Mouse (Mus musculus): Measurements from ENCODE around the gene Phactr4. TPM values are rescaled to one million over a fixed set of nuclear protein-coding genes. Genes with fewer than 3 reads are reported as not detected.

Gene Phactr4
- polyA plus RNA-seq, 1 experiment from 2014 or later = 31.8 TPM

GRCm38 (mm10) chr4:132404588-132404987, 17.7 kb downstream of the Phactr4 start:
- Histone ChIP-seq H3K4me1 (ENCODE audit: control insufficient read depth, insufficient read depth, low read length) (no peaks in the 10 kb centered on the region), H3K4me3 (ENCODE audit: low read length) (no peak overlapping the region), H3K9ac (ENCODE audit: low read depth, low read length) (no peak overlapping the region), H3K4me2 (replicated peaks; ENCODE audit: low read depth, low read length) (no peak overlapping the region), H3K27me3 (ENCODE audit: control insufficient read depth, insufficient read depth, low read length) (no peaks in the 10 kb centered on the region), H3K27ac (ENCODE audit: low read depth, low read length) (no peak overlapping the region), H3K36me3 (ENCODE audit: control insufficient read depth, insufficient read depth, low read length) (no peaks in the 10 kb centered on the region), H3K9me3 (ENCODE audit: control insufficient read depth, low read length) (no peaks in the 10 kb centered on the region)
- 75% methylated on average over 5 of the region's 5 CpGs for WGBS
- no peak for ATAC-seq (ENCODE audit: low FRiP score, low TSS enrichment)

GRCm38 (mm10) chr4:132403063-132403660, 19.1 kb downstream of the Phactr4 start:
- Histone ChIP-seq H3K27ac (ENCODE audit: low read depth, low read length) (no peak overlapping the region), H3K4me2 (replicated peaks; ENCODE audit: low read depth, low read length) (no peak overlapping the region), H3K4me1 (ENCODE audit: control insufficient read depth, insufficient read depth, low read length) (peaks cover 8% of the 10 kb centered on the region), H3K4me3 (ENCODE audit: low read length) (no peak overlapping the region), H3K9me3 (ENCODE audit: control insufficient read depth, low read length) (no peaks in the 10 kb centered on the region), H3K27me3 (ENCODE audit: control insufficient read depth, insufficient read depth, low read length) (no peaks in the 10 kb centered on the region), H3K36me3 (ENCODE audit: control insufficient read depth, insufficient read depth, low read length) (no peaks in the 10 kb centered on the region), H3K9ac (ENCODE audit: low read depth, low read length) (no peak overlapping the region)
- WGBS = 67% methylated on average over 5 of the region's 5 CpGs
- no peak for ATAC-seq (ENCODE audit: low FRiP score, low TSS enrichment)

- no peak overlapping the region for H3K4me2 ChIP-seq (replicated peaks; ENCODE audit: low read depth, low read length)
- WGBS = 92% methylated on average over 9 of the region's 9 CpGs
- H3K4me3 ChIP-seq (ENCODE audit: low read length) = no peak overlapping the region
- ATAC-seq (ENCODE audit: low FRiP score, low TSS enrichment) = no peak
- H3K27me3 ChIP-seq (ENCODE audit: control insufficient read depth, insufficient read depth, low read length) = no peaks in the 10 kb centered on the region
- H3K36me3 ChIP-seq (ENCODE audit: control insufficient read depth, insufficient read depth, low read length) = no peaks in the 10 kb centered on the region
- H3K9ac ChIP-seq (ENCODE audit: low read depth, low read length) = no peak overlapping the region
- H3K9me3 ChIP-seq (ENCODE audit: control insufficient read depth, low read length) = no peaks in the 10 kb centered on the region
- no peak overlapping the region for H3K27ac ChIP-seq (ENCODE audit: low read depth, low read length)
- peaks cover 12% of the 10 kb centered on the region for H3K4me1 ChIP-seq (ENCODE audit: control insufficient read depth, insufficient read depth, low read length)
Observed at GRCm38 (mm10) chr4:132401016-132401415, 21.3 kb downstream of the Phactr4 start.

- Histone ChIP-seq H3K9ac (ENCODE audit: low read depth, low read length) (no peak overlapping the region), H3K4me2 (replicated peaks; ENCODE audit: low read depth, low read length) (no peak overlapping the region), H3K27ac (ENCODE audit: low read depth, low read length) (no peak overlapping the region), H3K27me3 (ENCODE audit: control insufficient read depth, insufficient read depth, low read length) (no peaks in the 10 kb centered on the region), H3K9me3 (ENCODE audit: control insufficient read depth, low read length) (no peaks in the 10 kb centered on the region), H3K36me3 (ENCODE audit: control insufficient read depth, insufficient read depth, low read length) (no peaks in the 10 kb centered on the region), H3K4me1 (ENCODE audit: control insufficient read depth, insufficient read depth, low read length) (peaks cover 12% of the 10 kb centered on the region), H3K4me3 (ENCODE audit: low read length) (no peak overlapping the region)
- 74% methylated on average over 5 of the region's 5 CpGs for WGBS
- ATAC-seq (ENCODE audit: low FRiP score, low TSS enrichment) = no peak
Observed at GRCm38 (mm10) chr4:132398863-132399262, 23.4 kb downstream of the Phactr4 start.

GRCm38 (mm10) chr4:132398045-132398774, 24.1 kb downstream of the Phactr4 start:
- Histone ChIP-seq H3K9ac (ENCODE audit: low read depth, low read length) (no peak overlapping the region), H3K27ac (ENCODE audit: low read depth, low read length) (no peak overlapping the region), H3K4me3 (ENCODE audit: low read length) (peak overlapping the region; percentile 14; the same call in 1 of the 2 replicates), H3K4me2 (replicated peaks; ENCODE audit: low read depth, low read length) (peak overlapping the region; percentile 33), H3K27me3 (ENCODE audit: control insufficient read depth, insufficient read depth, low read length) (no peaks in the 10 kb centered on the region), H3K4me1 (ENCODE audit: control insufficient read depth, insufficient read depth, low read length) (peaks cover 12% of the 10 kb centered on the region), H3K9me3 (ENCODE audit: control insufficient read depth, low read length) (no peaks in the 10 kb centered on the region), H3K36me3 (ENCODE audit: control insufficient read depth, insufficient read depth, low read length) (no peaks in the 10 kb centered on the region)
- 40% methylated on average over 11 of the region's 11 CpGs for WGBS
- ATAC-seq (ENCODE audit: low FRiP score, low TSS enrichment) = peak; percentile 83; the same call in 1 of the 2 replicates

- ATAC-seq (ENCODE audit: low FRiP score, low TSS enrichment) = no peak
Observed at GRCm38 (mm10) chr4:132397120-132397519, 25.2 kb downstream of the Phactr4 start.

DNA sequence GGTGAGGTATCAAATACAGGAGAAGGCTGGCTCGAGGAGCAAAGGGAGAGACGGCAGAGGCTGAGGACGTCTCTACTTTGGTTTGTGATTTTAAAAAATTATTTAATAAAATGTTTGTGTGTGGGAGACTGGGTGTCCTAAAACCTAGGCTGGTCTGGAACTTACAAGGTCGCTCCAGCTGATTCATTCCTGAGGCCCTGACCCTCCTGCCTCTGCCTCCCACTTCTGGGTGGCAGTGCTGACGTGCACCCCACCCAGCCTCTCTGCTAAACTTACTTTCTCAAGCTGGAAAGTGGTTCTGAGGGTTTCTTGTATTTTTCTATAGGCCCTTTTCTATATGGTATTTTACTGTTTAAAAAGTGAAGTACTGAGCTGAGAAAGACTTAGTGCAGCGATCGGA, 26.0 kb downstream of the Phactr4 start:
- no peaks in the 10 kb centered on the region for H3K9me3 ChIP-seq (ENCODE audit: control insufficient read depth, low read length)
- ATAC-seq (ENCODE audit: low FRiP score, low TSS enrichment) = no peak
- H3K27ac ChIP-seq (ENCODE audit: low read depth, low read length) = no peak overlapping the region
- 88% methylated on average over 7 of the region's 7 CpGs for WGBS
- H3K4me2 ChIP-seq (replicated peaks; ENCODE audit: low read depth, low read length) = no peak overlapping the region
- H3K36me3 ChIP-seq (ENCODE audit: control insufficient read depth, insufficient read depth, low read length) = no peaks in the 10 kb centered on the region
- H3K27me3 ChIP-seq (ENCODE audit: control insufficient read depth, insufficient read depth, low read length) = no peaks in the 10 kb centered on the region
- no peak overlapping the region for H3K9ac ChIP-seq (ENCODE audit: low read depth, low read length)
- peaks cover 12% of the 10 kb centered on the region for H3K4me1 ChIP-seq (ENCODE audit: control insufficient read depth, insufficient read depth, low read length)
- no peak overlapping the region for H3K4me3 ChIP-seq (ENCODE audit: low read length)

More at GRCm38 (mm10) chr4:132397120-132397519, 25.2 kb downstream of the Phactr4 start:
- 84% methylated on average over 3 of the region's 3 CpGs for WGBS
- Histone ChIP-seq H3K9ac (ENCODE audit: low read depth, low read length) (no peak overlapping the region), H3K36me3 (ENCODE audit: control insufficient read depth, insufficient read depth, low read length) (no peaks in the 10 kb centered on the region), H3K9me3 (ENCODE audit: control insufficient read depth, low read length) (no peaks in the 10 kb centered on the region), H3K27ac (ENCODE audit: low read depth, low read length) (no peak overlapping the region), H3K4me1 (ENCODE audit: control insufficient read depth, insufficient read depth, low read length) (peaks cover 12% of the 10 kb centered on the region), H3K4me3 (ENCODE audit: low read length) (no peak overlapping the region), H3K4me2 (replicated peaks; ENCODE audit: low read depth, low read length) (no peak overlapping the region), H3K27me3 (ENCODE audit: control insufficient read depth, insufficient read depth, low read length) (no peaks in the 10 kb centered on the region)

DNA sequence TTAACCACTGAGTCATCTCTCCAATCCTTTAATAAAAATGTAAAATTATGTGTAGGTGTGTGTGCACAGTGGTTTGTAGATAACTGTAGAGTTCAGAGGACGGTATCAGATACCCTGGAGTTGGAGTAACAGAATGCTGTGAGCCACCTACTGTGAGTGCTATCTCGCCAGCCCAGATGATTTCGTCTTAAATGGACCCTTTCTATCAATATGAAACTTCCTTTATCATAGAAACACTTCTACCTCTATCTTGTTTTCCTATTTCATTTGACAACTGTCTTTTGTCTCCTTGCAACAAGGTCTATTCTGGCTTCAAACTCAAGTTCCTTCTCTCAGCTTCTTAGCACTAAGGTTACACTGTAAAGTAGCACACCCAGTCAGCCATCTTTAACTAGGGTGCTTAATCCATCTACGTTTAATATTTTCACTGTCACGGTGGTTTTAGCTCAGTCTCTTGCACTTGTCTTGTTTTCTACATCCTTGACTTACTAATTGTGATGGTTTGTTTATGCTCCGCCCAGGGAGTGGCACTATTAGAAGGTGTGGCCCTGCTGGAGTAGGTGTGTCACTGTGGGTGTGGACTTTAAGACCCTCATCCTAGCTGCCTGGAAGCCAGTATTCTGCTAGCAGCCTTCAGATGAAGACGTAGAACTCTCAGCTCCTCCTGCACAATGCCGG, 31.1 kb downstream of the Phactr4 start:
- Histone ChIP-seq H3K9me3 (ENCODE audit: control insufficient read depth, low read length) (no peaks in the 10 kb centered on the region), H3K4me1 (ENCODE audit: control insufficient read depth, insufficient read depth, low read length) (no peaks in the 10 kb centered on the region), H3K36me3 (ENCODE audit: control insufficient read depth, insufficient read depth, low read length) (peaks cover 4% of the 10 kb centered on the region; the same call in 1 of the 2 replicates), H3K9ac (ENCODE audit: low read depth, low read length) (no peak overlapping the region), H3K4me2 (replicated peaks; ENCODE audit: low read depth, low read length) (no peak overlapping the region), H3K27me3 (ENCODE audit: control insufficient read depth, insufficient read depth, low read length) (no peaks in the 10 kb centered on the region), H3K4me3 (ENCODE audit: low read length) (no peak overlapping the region), H3K27ac (ENCODE audit: low read depth, low read length) (no peak overlapping the region)
- 94% methylated on average over 8 of the region's 8 CpGs for WGBS
- no peak for ATAC-seq (ENCODE audit: low FRiP score, low TSS enrichment)

DNA sequence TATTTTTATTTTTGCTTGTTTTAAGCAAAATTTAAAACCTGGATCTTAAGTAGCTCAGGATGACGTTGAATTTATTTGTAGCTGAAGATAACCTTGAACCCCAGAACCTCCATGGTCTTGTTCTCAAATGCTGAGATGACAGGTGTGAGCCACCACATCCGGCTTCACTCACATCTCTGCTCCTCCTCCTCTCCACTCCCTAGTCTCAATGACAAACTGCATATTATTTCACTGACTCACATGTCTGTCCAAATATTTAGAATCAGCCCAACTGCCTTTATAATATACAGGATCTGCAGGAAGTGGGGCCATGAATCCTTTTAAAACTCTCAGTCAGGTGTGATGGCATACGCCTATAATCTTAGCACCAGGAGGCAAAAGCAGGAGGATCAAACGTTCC, 33.0 kb downstream of the Phactr4 start:
- H3K9ac ChIP-seq (ENCODE audit: low read depth, low read length) = no peak overlapping the region
- WGBS = 47% methylated on average over 4 of the region's 4 CpGs

More for the DNA sequence above, 33.0 kb downstream of the Phactr4 start:
- Histone ChIP-seq H3K4me2 (replicated peaks; ENCODE audit: low read depth, low read length) (no peak overlapping the region), H3K4me3 (ENCODE audit: low read length) (no peak overlapping the region), H3K9me3 (ENCODE audit: control insufficient read depth, low read length) (no peaks in the 10 kb centered on the region), H3K36me3 (ENCODE audit: control insufficient read depth, insufficient read depth, low read length) (peaks cover 14% of the 10 kb centered on the region; the same call in 1 of the 2 replicates), H3K4me1 (ENCODE audit: control insufficient read depth, insufficient read depth, low read length) (no peaks in the 10 kb centered on the region), H3K27ac (ENCODE audit: low read depth, low read length) (no peak overlapping the region), H3K27me3 (ENCODE audit: control insufficient read depth, insufficient read depth, low read length) (no peaks in the 10 kb centered on the region)
- no peak for ATAC-seq (ENCODE audit: low FRiP score, low TSS enrichment)

Data from kidney, embryonic 14.5 days (tissue).